Mouse (Mus musculus) midbrain, embryonic 13.5 days (tissue): ENCODE measurements around the gene Mndal. TPM values are rescaled to one million over a fixed set of nuclear protein-coding genes. Genes with fewer than 3 reads are reported as not detected.
"Not testable (repeated sequence)": the region's sequence is repeated elsewhere in the genome, so short reads cannot be mapped to it uniquely, and the experiment has no call there.

ENCODE experiments used
- ATAC-seq: fragments of 200-750 bp; cut with Nextera tagmentation; 2 replicates; pipeline ENCODE4 v1.8.0; 2017; ENCODE audit warnings: mild to moderate bottlenecking, moderate TSS enrichment, moderate library complexity
- H3K27ac ChIP-seq: fragments of 300-500 bp; sonication (generic); 2 replicates; pipeline ENCODE4 v1.5.1; 2015; ENCODE audit warnings: inconsistent platforms, mild to moderate bottlenecking, moderate library complexity
- H3K27me3 ChIP-seq: fragments of 300-500 bp; sonication (generic); 2 replicates; pipeline ENCODE4 v1.6.1; 2015; ENCODE audit warnings: mild to moderate bottlenecking, inconsistent platforms
- H3K36me3 ChIP-seq: fragments of 300-500 bp; sonication (generic); 2 replicates; pipeline ENCODE4 v1.6.1; 2015; ENCODE audit warnings: mild to moderate bottlenecking, inconsistent platforms
- H3K4me1 ChIP-seq: fragments of 300-500 bp; sonication (generic); replicated peaks from 2 replicates; pipeline ENCODE4 v1.6.1; 2015; ENCODE audit warnings: inconsistent platforms
- H3K4me2 ChIP-seq: fragments of 300-500 bp; sonication (generic); replicated peaks from 2 replicates; pipeline ENCODE4 v1.6.1; 2015; ENCODE audit warnings: moderate library complexity, mild to moderate bottlenecking, inconsistent platforms
- H3K4me3 ChIP-seq: fragments of 300-500 bp; sonication (generic); replicated peaks from 2 replicates; pipeline ENCODE4 v1.5.1; 2015; ENCODE audit warnings: mild to moderate bottlenecking, inconsistent platforms
- H3K9ac ChIP-seq: fragments of 300-500 bp; sonication (generic); replicated peaks from 2 replicates; pipeline ENCODE4 v1.6.1; 2015; ENCODE audit warnings: mild to moderate bottlenecking, inconsistent platforms
- H3K9me3 ChIP-seq: fragments of 300-500 bp; sonication (generic); 2 replicates; pipeline ENCODE4 v1.6.1; 2016; ENCODE audit warnings: mild to moderate bottlenecking, inconsistent platforms
- WGBS: fragments of 180-500 bp; shearing (Covaris S2); methylation state at CpG from one replicate; pipeline ENCODE4 v1.1.7; 2015; 5-methylcytosine and 5-hydroxymethylcytosine counted together
- polyA plus RNA-seq: library from polyadenylated mRNA; unstranded; fragments of >200 nt; fragmentation: Nextera tagmentation; extraction: Ambion mirVana; gene quantifications from 2 replicates; pipeline ENCODE4 v1.2.1, GENCODE M21; 2015

The Mndal gene
- polyA plus RNA-seq, 1 experiment from 2014 or later, result 0.48 TPM

- not testable (repeated sequence) for H3K4me2 ChIP-seq, H3K27me3 ChIP-seq, H3K4me1 ChIP-seq, ATAC-seq, H3K36me3 ChIP-seq, H3K27ac ChIP-seq, H3K9me3 ChIP-seq, H3K9ac ChIP-seq, H3K4me3 ChIP-seq
- WGBS, result 84% methylated on average over 5 of the region's 5 CpGs
These were observed 62.9 kb downstream of the Mndal start for GRCm38 (mm10) chr1:173879225-173879987.

GRCm38 (mm10) chr1:173878264-173878663 is 64.0 kb downstream of the Mndal start:
- not testable (repeated sequence) for ATAC-seq, H3K4me3 ChIP-seq, H3K27ac ChIP-seq, H3K4me1 ChIP-seq, H3K4me2 ChIP-seq, H3K9ac ChIP-seq, H3K9me3 ChIP-seq, H3K36me3 ChIP-seq, H3K27me3 ChIP-seq
- 89% methylated on average over 6 of the region's 6 CpGs for WGBS

GRCm38 (mm10) chr1:173877125-173877524 is 65.2 kb downstream of the Mndal start:
- not testable (repeated sequence) for H3K27me3 ChIP-seq, H3K4me2 ChIP-seq, H3K4me3 ChIP-seq, H3K27ac ChIP-seq, ATAC-seq, H3K36me3 ChIP-seq, H3K4me1 ChIP-seq, H3K9me3 ChIP-seq, H3K9ac ChIP-seq
- WGBS, result 89% methylated on average over 1 of the region's 1 CpGs

- 77% methylated on average over 1 of the region's 1 CpGs for WGBS
- ATAC-seq, H3K4me1 ChIP-seq: not testable (repeated sequence)
These were observed 73.7 kb downstream of the Mndal start for GRCm38 (mm10) chr1:173868586-173868985.

GRCm38 (mm10) chr1:173866504-173866903 is 75.8 kb downstream of the Mndal start:
- 85% methylated on average over 12 of the region's 12 CpGs for WGBS
- H3K4me2 ChIP-seq, result no peak overlapping the region
- H3K36me3 ChIP-seq, result no peaks in the 10 kb centered on the region
- no peak overlapping the region for H3K4me3 ChIP-seq
- no peak for ATAC-seq
- no peak overlapping the region for H3K27ac ChIP-seq
- no peaks in the 10 kb centered on the region for H3K9me3 ChIP-seq
- H3K4me1 ChIP-seq, result no peaks in the 10 kb centered on the region
- H3K27me3 ChIP-seq, result no peaks in the 10 kb centered on the region
- H3K9ac ChIP-seq, result no peak overlapping the region

More at GRCm38 (mm10) chr1:173868586-173868985, 73.7 kb downstream of the Mndal start:
- H3K36me3 ChIP-seq, H3K27me3 ChIP-seq, H3K4me3 ChIP-seq, H3K27ac ChIP-seq, H3K4me2 ChIP-seq, H3K9me3 ChIP-seq, H3K9ac ChIP-seq: not testable (repeated sequence)

- not testable (repeated sequence) for H3K36me3 ChIP-seq, ATAC-seq, H3K9ac ChIP-seq, H3K27ac ChIP-seq, H3K4me2 ChIP-seq, H3K4me1 ChIP-seq, H3K9me3 ChIP-seq, H3K4me3 ChIP-seq, H3K27me3 ChIP-seq
These were observed 88.6 kb downstream of the Mndal start for GRCm38 (mm10) chr1:173853711-173854110.

GRCm38 (mm10) chr1:173852853-173853252 is 89.4 kb downstream of the Mndal start:
- not testable (repeated sequence) for H3K36me3 ChIP-seq, H3K4me2 ChIP-seq, H3K9me3 ChIP-seq, H3K27me3 ChIP-seq, H3K4me1 ChIP-seq, H3K27ac ChIP-seq, H3K4me3 ChIP-seq, H3K9ac ChIP-seq
- peak; percentile 58 for ATAC-seq
- WGBS, result 53% methylated on average over 4 of the region's 4 CpGs

- H3K4me3 ChIP-seq, H3K4me1 ChIP-seq, H3K36me3 ChIP-seq, H3K27ac ChIP-seq, H3K9me3 ChIP-seq, ATAC-seq, H3K9ac ChIP-seq, H3K27me3 ChIP-seq, H3K4me2 ChIP-seq: not testable (repeated sequence)
- WGBS, result 83% methylated on average over 4 of the region's 4 CpGs
These were observed 96.1 kb downstream of the Mndal start for GRCm38 (mm10) chr1:173846193-173846592.

- no peak overlapping the region for H3K4me3 ChIP-seq
- no peak overlapping the region for H3K27ac ChIP-seq
- ATAC-seq, result no peak
- no peaks in the 10 kb centered on the region for H3K36me3 ChIP-seq
- H3K4me2 ChIP-seq, result no peak overlapping the region
- no peaks in the 10 kb centered on the region for H3K9me3 ChIP-seq
- H3K4me1 ChIP-seq, result no peaks in the 10 kb centered on the region
- H3K27me3 ChIP-seq, result no peaks in the 10 kb centered on the region
- H3K9ac ChIP-seq, result no peak overlapping the region
- WGBS, result 86% methylated on average over 1 of the region's 1 CpGs
These were observed 97.5 kb downstream of the Mndal start for GRCm38 (mm10) chr1:173844754-173845153.

- not testable (repeated sequence) for H3K4me3 ChIP-seq, H3K4me2 ChIP-seq, H3K9me3 ChIP-seq, H3K27me3 ChIP-seq, ATAC-seq, H3K27ac ChIP-seq, H3K9ac ChIP-seq, H3K4me1 ChIP-seq, H3K36me3 ChIP-seq
- 93% methylated on average over 2 of the region's 2 CpGs for WGBS
These were observed 120.8 kb downstream of the Mndal start for GRCm38 (mm10) chr1:173821481-173821803.

- H3K9me3 ChIP-seq, ATAC-seq, H3K27me3 ChIP-seq, H3K9ac ChIP-seq, H3K4me1 ChIP-seq, H3K27ac ChIP-seq, H3K36me3 ChIP-seq, H3K4me2 ChIP-seq, H3K4me3 ChIP-seq: not testable (repeated sequence)
- 94% methylated on average over 2 of the region's 2 CpGs for WGBS
These were observed 121.4 kb downstream of the Mndal start for GRCm38 (mm10) chr1:173820794-173821480.

GRCm38 (mm10) chr1:173809294-173809693 is 133.0 kb downstream of the Mndal start:
- H3K4me1 ChIP-seq, H3K36me3 ChIP-seq, ATAC-seq, H3K27me3 ChIP-seq, H3K27ac ChIP-seq, H3K9me3 ChIP-seq, H3K9ac ChIP-seq, H3K4me2 ChIP-seq, H3K4me3 ChIP-seq: not testable (repeated sequence)
- WGBS, result 93% methylated on average over 2 of the region's 2 CpGs
